Mouse (Mus musculus): ENCODE data around the gene Tmod1.

- TF ChIP-seq ZNF384 (IDR thresholded peaks at IDR 0.05; ENCODE audit: low read depth, low read length) (no peak), CHD2 (IDR thresholded peaks at IDR 0.05; ENCODE audit: low read depth, low read length) (no peak), ZC3H11A (IDR thresholded peaks at IDR 0.05; ENCODE audit: borderline replicate concordance, low read depth, low read length) (no peak), HCFC1 (IDR thresholded peaks at IDR 0.05; ENCODE audit: borderline replicate concordance, insufficient read depth, low read length) (no peak)
Observed at GRCm38 (mm10) chr4:46131791-46132190, 93.1 kb downstream of the Tmod1 start.

Data from ES-E14 (cell line).